Mouse (Mus musculus) kidney, adult 9 months (tissue): ENCODE data around the gene Oas1d.
A peak's percentile ranks its signal among the peaks of the same experiment; 100 is the strongest.
"Not testable (repeated sequence)": the region's sequence is repeated elsewhere in the genome, so short reads cannot be mapped to it uniquely, and the experiment has no call there.

Experiments used
- DNase-seq: peaks from one replicate; pipeline ENCODE4 v3.0.0; 2022

Oas1d gene

DNA sequence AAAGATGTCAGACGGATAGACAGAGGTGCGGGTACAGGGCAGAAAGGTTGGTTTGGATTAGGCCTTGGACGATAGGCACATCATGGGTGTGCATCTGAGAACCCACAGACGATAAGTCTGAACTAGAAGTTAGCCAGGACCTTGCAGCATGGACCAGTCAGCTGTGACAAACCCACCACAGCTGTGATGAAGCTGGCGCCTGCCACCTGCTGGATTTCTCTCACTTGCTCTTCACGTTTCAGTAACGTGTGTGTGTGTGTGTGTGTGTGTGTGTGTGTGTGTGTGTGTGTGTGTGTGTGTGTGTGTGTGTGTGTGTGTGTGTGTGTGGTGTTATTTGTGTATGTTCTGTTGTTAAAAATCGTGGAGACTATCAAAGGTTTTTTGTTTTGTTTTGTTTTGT lies at the start of gene Oas1d:
Gene Oas1d, plus strand, starts transcription at position 333 of the 400 bp plus-strand sequence.
- not testable (repeated sequence) for DNase-seq

DNA sequence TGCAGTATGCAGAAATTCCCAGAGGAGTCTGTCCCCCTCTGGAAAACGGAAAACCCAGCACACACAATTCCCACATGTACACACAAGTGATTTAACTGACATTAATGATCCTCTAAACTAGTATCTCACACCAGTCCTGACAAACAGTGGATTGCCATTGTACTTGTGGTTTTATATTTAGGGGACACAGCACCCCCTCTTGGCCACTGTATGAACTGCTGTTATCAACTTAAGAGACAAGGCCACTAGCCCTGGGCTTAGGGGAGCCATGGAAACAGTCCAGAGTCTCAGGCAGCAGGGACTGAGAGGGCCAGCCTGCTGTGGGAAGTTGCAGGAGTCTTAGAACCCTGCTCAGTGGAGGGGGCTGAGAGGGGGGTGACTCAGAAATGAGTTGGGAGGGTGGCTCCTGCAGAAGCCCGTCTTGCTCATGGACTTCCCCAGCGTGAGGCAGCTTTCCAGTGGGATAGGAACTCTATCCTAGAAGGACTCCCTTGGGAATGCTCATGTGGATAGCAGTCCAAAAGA lies 48.9 kb upstream of the Oas1d start:
- peak; percentile 34 for DNase-seq

DNA sequence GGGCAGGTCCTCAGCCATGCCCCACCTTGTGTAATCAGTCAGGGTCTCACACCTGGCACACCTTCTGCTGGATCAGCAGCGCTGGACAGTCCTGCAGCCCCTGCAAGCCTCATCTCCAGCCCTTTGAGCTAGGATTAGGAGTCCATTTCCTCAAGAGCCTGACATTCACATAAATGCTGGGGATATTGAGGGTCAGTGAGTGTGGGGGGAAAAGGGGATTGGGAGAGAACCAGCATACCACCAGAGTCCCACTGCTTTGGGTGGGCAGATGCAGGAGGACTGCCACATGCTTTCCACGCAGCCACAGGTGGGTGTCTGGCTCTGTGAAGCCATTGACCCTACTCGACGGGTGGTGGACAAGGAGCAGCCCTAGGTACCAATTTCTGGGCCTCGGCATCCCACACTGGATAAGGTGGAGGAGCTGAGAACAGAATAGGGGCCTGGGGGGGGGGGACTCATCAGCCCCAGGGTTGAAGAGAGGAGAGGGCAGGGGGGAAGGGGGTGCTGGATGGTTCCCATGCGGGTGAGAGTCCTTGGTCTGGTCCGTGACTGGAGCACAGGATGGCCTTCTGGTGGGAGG lies 44.8 kb upstream of the Oas1d start:
- DNase-seq: no peak

DNA sequence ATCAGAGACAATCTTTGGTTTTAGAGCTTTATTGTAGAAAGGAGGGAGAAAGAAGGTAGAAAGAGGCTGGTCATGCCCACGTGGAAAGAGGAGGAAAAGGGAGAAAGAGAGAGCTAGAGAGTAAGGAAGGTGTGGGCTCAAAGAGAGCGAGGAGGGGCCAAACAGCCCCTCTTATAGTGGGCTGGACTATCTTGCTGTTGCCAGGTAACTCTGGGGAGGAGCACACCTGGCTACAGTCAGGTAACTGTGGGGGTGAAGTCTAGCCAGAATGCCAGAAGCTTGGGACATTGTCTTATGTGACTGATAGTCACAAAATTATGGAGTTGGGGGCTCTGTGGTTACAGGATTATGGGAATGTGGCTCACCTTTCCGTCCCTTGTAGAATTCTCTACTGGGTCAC lies 44.3 kb upstream of the Oas1d start:
- DNase-seq: no peak

DNA sequence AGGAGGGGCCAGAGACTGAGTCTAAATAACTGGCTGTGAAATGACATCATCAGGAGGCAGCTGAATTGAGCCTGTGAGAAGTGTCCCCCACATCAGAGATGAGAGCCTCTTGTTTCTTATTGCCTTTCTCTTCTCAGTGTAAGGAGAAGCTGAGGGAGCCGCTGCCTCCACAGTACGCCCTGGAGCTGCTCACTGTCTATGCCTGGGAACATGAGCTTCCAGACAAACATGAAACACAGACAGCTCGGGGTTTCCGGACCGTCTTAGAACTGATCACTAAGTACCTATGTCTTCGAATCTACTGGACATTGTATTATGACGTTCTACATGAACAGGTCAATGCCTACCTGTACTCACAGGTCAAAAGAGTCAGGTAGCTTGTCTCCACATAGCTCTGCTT lies 43.6 kb upstream of the Oas1d start:
- DNase-seq: no peak

- no peak for DNase-seq
Observed at GRCm38 (mm10) chr5:120871469-120871868, 42.9 kb upstream of the Oas1d start.

- not testable (repeated sequence) for DNase-seq
Observed at GRCm38 (mm10) chr5:120876839-120877238, 37.5 kb upstream of the Oas1d start.

GRCm38 (mm10) chr5:120877407-120877806 lies 36.9 kb upstream of the Oas1d start:
- not testable (repeated sequence) for DNase-seq

- not testable (repeated sequence) for DNase-seq
Observed at GRCm38 (mm10) chr5:120878803-120879202, 35.5 kb upstream of the Oas1d start.

GRCm38 (mm10) chr5:120881681-120882080 lies 32.7 kb upstream of the Oas1d start:
- not testable (repeated sequence) for DNase-seq

DNA sequence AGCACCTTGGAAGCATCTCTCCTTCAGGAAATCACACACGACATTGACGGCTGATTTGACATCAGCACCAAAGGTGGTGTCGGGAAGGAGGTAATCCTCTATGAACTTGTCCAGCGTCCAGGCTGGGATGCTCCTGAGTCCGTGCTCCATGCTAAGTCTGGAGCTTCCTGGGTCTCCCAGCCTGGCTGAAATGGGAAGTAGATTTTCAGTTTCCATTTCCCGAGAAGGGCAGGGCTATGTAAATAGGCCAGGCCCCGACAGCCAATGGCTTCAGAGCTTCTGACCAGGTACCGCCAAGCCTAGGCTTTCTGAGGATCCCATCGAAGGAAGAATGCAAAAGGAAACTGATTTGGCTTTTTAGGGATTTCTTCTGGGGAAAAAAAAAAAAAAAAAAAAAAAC lies 26.9 kb upstream of the Oas1d start, which contains the start of gene Oas1g:
Gene Oas1g, minus strand, starts transcription at position 201 of the 400 bp plus-strand sequence.
- not testable (repeated sequence) for DNase-seq

- no peak for DNase-seq
Observed at GRCm38 (mm10) chr5:120887831-120888230, 26.5 kb upstream of the Oas1d start.

DNA sequence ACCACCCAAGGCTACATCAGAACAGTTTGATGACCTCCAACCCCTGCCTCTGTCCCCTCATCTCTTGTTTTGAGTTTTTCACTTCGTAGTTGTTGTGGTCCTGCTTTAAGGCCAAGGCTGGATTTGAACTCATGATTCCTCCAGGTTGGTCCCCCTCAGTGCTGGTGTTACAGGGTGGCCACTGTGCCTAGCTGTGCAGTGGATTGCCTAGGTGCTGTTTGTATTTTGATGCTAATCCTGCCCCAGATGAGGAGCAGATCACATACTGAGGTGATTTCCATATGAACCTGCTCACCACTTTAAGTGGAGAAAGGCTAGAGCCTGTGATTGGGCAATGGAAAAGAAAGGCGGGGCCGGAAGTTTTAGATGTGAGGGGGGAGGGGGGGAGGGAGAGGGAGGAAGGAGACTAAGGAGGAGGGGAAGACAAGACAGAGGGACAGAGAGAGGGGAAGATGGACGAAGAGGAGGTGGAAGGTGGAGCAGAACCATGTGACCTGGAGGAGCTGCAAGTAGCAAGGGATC lies 26.0 kb upstream of the Oas1d start:
- not testable (repeated sequence) for DNase-seq

DNA sequence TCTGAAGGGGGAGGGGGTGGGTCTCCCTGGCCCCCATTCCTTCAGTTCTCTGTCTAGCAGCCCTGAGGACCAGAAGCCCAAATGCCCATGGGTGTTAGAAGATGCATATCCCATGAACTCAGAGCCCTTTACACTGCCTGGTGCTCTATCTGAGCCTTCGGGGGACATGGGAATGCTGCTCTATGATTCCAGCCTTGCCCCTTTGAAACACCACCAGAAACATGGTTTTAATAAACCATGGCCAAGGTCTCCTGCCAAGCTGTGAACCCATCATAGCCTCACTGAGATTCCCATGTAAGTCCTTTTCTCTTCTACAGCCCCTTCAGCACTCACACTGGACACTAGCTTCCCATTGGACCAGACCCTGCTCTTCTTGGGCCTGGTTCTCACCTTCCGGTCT lies 24.3 kb upstream of the Oas1d start:
- no peak for DNase-seq

DNA sequence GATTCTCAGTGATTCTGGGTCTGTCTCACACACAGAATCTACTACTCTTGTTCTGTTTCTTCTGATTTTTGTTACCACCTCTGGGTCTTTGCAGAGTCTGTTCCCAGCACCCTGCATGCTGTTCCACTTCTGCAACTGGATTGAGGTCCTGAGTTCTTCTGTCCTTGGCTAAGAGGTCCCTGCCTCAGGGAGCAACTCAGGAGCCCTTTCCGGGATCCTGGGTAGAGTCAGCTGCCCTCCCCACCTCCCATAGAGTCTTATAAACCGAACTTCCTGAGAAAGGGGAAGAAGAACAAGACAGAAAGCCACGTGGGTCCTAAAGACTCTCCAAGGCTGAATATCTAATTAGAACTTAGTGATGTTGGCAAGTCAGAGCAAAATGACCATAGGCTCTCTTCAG lies 23.3 kb upstream of the Oas1d start:
- DNase-seq: no peak

- DNase-seq: peak; percentile 54
Observed at GRCm38 (mm10) chr5:120891566-120892242, 22.6 kb upstream of the Oas1d start.

DNA sequence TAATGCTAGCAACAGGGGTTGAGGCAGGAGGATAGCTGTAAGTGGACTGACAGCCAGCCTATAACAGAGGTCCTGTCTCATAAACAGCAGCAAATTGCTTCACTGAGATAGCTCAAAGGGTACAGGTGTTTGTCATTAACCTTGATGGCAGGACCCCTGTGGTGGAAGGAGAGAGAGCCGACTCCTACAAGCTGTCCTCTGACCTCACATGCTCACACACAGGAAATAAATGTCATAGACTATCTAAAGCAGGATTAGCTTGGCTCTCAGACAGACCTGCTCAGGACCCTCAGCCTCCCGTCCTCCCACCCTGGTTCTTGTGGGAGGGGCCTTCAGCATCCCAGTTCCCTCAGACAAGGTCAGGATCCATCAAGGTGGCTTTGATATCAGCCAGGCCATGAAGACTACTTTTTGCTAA lies 22.1 kb upstream of the Oas1d start:
- no peak for DNase-seq

- DNase-seq: not testable (repeated sequence)
Observed at GRCm38 (mm10) chr5:120893866-120894265, 20.5 kb upstream of the Oas1d start.

DNA sequence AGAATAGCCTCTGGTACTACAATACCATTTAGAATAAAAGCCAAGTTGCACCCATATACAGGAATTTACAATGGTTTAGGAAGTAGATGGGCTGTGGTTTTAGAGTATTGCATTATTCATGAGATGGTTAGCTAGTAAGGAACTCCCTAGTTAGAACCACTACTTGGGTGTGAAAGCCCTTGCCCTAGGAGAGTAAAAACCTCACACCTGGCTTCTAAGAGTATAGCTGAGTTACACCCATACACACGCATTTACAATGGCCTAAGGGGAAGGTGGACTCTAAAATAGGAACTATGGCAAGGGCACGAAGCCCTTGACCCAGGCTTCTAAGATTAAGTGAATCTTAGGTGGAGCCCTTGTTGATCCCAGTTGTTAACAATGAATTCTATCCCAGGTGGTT lies 19.6 kb upstream of the Oas1d start:
- DNase-seq: not testable (repeated sequence)

DNA sequence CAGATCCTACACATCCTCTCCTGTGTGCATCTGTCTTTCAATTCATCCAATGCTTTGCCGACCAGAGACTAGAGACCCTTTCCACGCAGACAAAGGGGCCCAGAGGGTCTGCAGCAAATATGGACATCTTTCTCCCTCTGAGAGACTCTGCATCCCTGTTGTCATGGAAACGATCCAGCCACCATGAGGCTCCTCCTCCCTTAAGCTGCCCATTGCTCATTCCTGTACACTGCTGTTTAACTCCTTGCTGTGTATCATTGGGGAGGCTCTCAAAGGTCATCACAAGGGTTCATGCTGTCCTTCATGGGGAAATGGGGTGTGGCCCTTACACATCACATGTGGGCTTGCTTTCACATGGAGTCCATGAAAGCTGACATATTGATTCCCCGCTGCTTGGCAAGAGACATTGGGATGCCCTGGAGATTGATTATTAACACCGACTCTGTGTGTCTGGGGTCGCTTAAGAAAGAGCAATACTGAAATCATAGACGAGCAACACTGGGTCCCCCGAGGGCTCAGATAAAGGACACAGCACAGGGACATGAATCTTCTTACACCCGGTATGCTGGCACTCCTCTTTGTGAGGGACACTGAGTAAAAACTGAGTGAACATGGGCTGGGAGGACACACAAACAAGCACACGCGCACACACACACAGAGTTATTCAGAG lies 19.0 kb upstream of the Oas1d start:
- DNase-seq: no peak

DNA sequence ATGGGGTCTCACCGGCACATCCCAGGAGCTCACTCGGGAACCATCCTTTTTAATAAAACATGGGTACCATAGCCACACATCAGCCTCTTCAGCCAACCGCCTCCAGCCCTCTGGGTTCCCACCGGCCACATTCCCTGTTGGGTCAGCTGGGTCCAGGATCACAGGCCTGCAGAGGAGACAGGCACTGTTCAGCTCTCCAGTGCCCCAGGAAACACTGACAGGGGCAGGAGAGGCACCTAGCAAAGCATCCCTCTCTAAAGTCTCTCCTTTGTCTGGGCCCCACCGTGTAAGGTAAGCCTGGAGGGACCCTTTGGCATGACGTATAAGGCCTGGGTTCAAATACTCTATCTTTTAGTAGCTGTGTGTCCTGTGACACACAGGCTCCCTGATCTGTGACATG lies 16.0 kb upstream of the Oas1d start:
- DNase-seq: no peak

DNA sequence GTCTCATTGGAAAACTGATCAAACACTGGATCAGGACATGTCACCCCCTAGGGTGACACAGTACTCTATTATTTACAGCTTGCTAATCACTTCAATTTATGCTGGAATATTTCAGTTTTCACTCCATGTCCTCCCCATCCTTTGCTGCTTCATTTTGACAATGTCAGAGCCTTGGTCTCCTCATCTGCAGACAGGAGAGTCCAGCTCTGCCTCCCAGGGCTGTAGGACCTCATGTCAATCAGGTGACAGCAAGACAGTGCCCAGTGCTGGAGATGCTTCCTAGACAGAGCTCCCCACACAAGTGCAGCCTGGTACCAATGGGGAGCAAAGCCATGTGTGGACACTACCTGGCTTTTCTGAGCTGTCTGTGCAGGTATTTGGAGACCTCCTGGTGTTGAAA lies 15.6 kb upstream of the Oas1d start:
- DNase-seq: no peak

- DNase-seq: no peak
Observed at GRCm38 (mm10) chr5:120900666-120901065, 13.7 kb upstream of the Oas1d start.

- no peak for DNase-seq
Observed at GRCm38 (mm10) chr5:120902056-120902455, 12.3 kb upstream of the Oas1d start.
